Mouse (Mus musculus): ENCODE measurements around the gene Grin1.

- TF ChIP-seq POLR2A (IDR thresholded peaks at IDR 0.05; ENCODE audit: low read depth, low read length) (no peak), CTCF (conservative IDR thresholded peaks at IDR 0.05; ENCODE audit: insufficient read depth, insufficient read length, low read depth, low read length) (no peak)
Observed at GRCm38 (mm10) chr2:25243342-25243741, 75.6 kb downstream of the Grin1 start.

All from kidney, adult 2 months (tissue).